Mouse (Mus musculus): Measurements from ENCODE around the gene Kctd6. TPM values are rescaled to one million over a fixed set of nuclear protein-coding genes. Genes with fewer than 3 reads are reported as not detected.

The Kctd6 gene
- total RNA-seq, 2 experiments from 2014 or later, result 9.0 to 9.3 TPM

Other genes with a start within 250 kb of the Kctd6 start
- gene Dnase1l3, start 219.6 kb upstream of the Kctd6 start, total RNA-seq (2021), result under 1 TPM in 1 of 2 experiments, not detected in 1; 0.06 TPM
- gene Abhd6, start 211.2 kb upstream of the Kctd6 start, total RNA-seq (2021), result 1 to 10 TPM; 7.3 to 8.1 TPM
- 10 to 100 TPM; 19.0 to 23.8 TPM for gene Rpp14, start 133.8 kb upstream of the Kctd6 start, total RNA-seq (2021)
- gene Pxk, start 115.9 kb upstream of the Kctd6 start, total RNA-seq (2021), result 10 to 100 TPM; 20.0 to 23.2 TPM
- gene Pdhb, start 41.1 kb upstream of the Kctd6 start, total RNA-seq (2021), result 100 to 1,000 TPM; 896 to 959 TPM
- under 1 TPM in 1 of 2 experiments, not detected in 1; 0.34 TPM for gene Acox2, start 45.2 kb downstream of the Kctd6 start, total RNA-seq (2021)
- gene Fam107a, start 103.9 kb downstream of the Kctd6 start, total RNA-seq (2021), result 10 to 100 TPM in 1 of 2 experiments, 1 to 10 TPM in 1; 4.8 to 10.6 TPM
- not detected for gene Oit1, start 164.6 kb downstream of the Kctd6 start, total RNA-seq (2021)